Mouse (Mus musculus) heart, postnatal 0 days (tissue): ENCODE results near the gene Prkag1. TPM values are rescaled to one million over a fixed set of nuclear protein-coding genes. Genes with fewer than 3 reads are reported as not detected.

Experiments
- ATAC-seq: fragments of 200-750 bp; cut with Nextera tagmentation; 2 replicates; pipeline ENCODE4 v1.8.0; 2017; ENCODE audit warnings: low read depth, moderate number of reproducible peaks, moderate library complexity; ENCODE audit not compliant: insufficient read depth
- DNase-seq: peaks from one replicate; pipeline ENCODE4 v3.0.0-alpha.2; 2016; ENCODE audit warnings: low spot score
- H3K27ac ChIP-seq: fragments of 300-500 bp; sonication (generic); 2 replicates; pipeline ENCODE4 v1.5.1; 2014; ENCODE audit warnings: low read depth, mild to moderate bottlenecking
- H3K27me3 ChIP-seq: fragments of 300-500 bp; sonication (generic); 2 replicates; pipeline ENCODE4 v1.6.1; 2014; ENCODE audit warnings: low read length, mixed read lengths; ENCODE audit not compliant: control insufficient read depth, insufficient read depth
- H3K36me3 ChIP-seq: fragments of 300-500 bp; sonication (generic); replicated peaks from 2 replicates; pipeline ENCODE4 v1.6.1; 2014; ENCODE audit warnings: low read length, mixed read lengths; ENCODE audit not compliant: control insufficient read depth, insufficient read depth
- H3K4me1 ChIP-seq: fragments of 300-500 bp; sonication (generic); 2 replicates; pipeline ENCODE4 v1.6.1; 2014; ENCODE audit warnings: antibody characterized with exemption; ENCODE audit not compliant: control insufficient read depth, insufficient read depth
- H3K4me2 ChIP-seq: fragments of 300-500 bp; sonication (generic); 2 replicates; pipeline ENCODE4 v1.6.1; 2014; ENCODE audit warnings: low read depth, mild to moderate bottlenecking, low read length, moderate library complexity
- H3K4me3 ChIP-seq: fragments of 300-500 bp; sonication (generic); 2 replicates; pipeline ENCODE4 v1.5.1; 2014; ENCODE audit warnings: low read depth, low read length
- H3K9ac ChIP-seq: fragments of 300-500 bp; sonication (generic); replicated peaks from 2 replicates; pipeline ENCODE4 v1.6.1; 2014; ENCODE audit warnings: low read depth, low read length, mixed read lengths
- H3K9me3 ChIP-seq: fragments of 300-500 bp; sonication (generic); replicated peaks from 2 replicates; pipeline ENCODE4 v1.6.1; 2016; ENCODE audit warnings: low read length; ENCODE audit not compliant: control insufficient read depth
- CTCF ChIP-seq: IDR thresholded peaks from 2 replicates; pipeline ENCODE4 v1.5.1; 2016; ENCODE audit warnings: antibody characterized with exemption, control low read depth, low read depth
- EP300 ChIP-seq: IDR thresholded peaks from 2 replicates; pipeline ENCODE4 v1.6.1; 2016; ENCODE audit warnings: antibody characterized with exemption, low read depth
- WGBS: fragments of 180-500 bp; shearing (Covaris S2); extraction: QIAGEN DNeasy Blood & Tissue Kit; methylation state at CpG from one replicate; pipeline ENCODE4 v1.1.7; 2014; 5-methylcytosine and 5-hydroxymethylcytosine counted together
- polyA plus RNA-seq: library from polyadenylated mRNA; unstranded; fragments of >200 nt; fragmentation: Nextera tagmentation; extraction: Ambion mirVana; gene quantifications from 2 replicates; pipeline ENCODE4 v1.2.1, GENCODE M21; 2015
- total RNA-seq: library from RNA; depleted of rRNA; stranded (reverse); fragments of >200 nt; gene quantifications from 2 replicates; pipeline ENCODE4 v1.2.3, GENCODE M21; 2014; ENCODE audit warnings: low replicate concordance

Prkag1 gene
- total and polyA plus RNA-seq, 2 experiments from 2014 or later: 114 to 115 TPM

GRCm38 (mm10) chr15:98778806-98779205 lies 52.5 kb downstream of the Prkag1 start:
- Histone ChIP-seq H3K36me3 (no peaks in the 10 kb centered on the region), H3K9me3 (no peaks in the 10 kb centered on the region), H3K4me3 (no peak overlapping the region), H3K4me1 (peaks cover 8% of the 10 kb centered on the region), H3K9ac (no peak overlapping the region), H3K27ac (no peak overlapping the region), H3K4me2 (no peak overlapping the region), H3K27me3 (peaks cover 85% of the 10 kb centered on the region)
- WGBS: 8% methylated on average over 10 of the region's 11 CpGs
- ATAC-seq (no peak), DNase-seq (no peak)
- TF ChIP-seq EP300 (no peak), CTCF (no peak)

GRCm38 (mm10) chr15:98778191-98778770 lies 53.0 kb downstream of the Prkag1 start:
- no peaks in the 10 kb centered on the region for H3K9me3 ChIP-seq
- peaks cover 8% of the 10 kb centered on the region for H3K4me1 ChIP-seq
- no peak for TF ChIP-seq CTCF
- TF ChIP-seq EP300: no peak
- peak overlapping the region; percentile 52 for H3K4me2 ChIP-seq
- 1% methylated on average over 25 of the region's 25 CpGs for WGBS
- DNase-seq (no peak), ATAC-seq (no peak)
- H3K27me3 ChIP-seq: peaks cover 90% of the 10 kb centered on the region
- H3K36me3 ChIP-seq: no peaks in the 10 kb centered on the region
- no peak overlapping the region for H3K9ac ChIP-seq
- peak overlapping the region; percentile 37 for H3K4me3 ChIP-seq
- H3K27ac ChIP-seq: no peak overlapping the region

GRCm38 (mm10) chr15:98777762-98778161 lies 53.6 kb downstream of the Prkag1 start, which contains the start of gene Wnt10b:
Gene Wnt10b (minus strand): TSS chr15:98778150.
- Histone ChIP-seq H3K4me1 (peaks cover 8% of the 10 kb centered on the region), H3K9ac (no peak within 1 kb of the TSS), H3K4me3 (peak within 1 kb of the TSS; percentile 37), H3K36me3 (no peaks in the 10 kb centered on the region), H3K4me2 (peak within 1 kb of the TSS; percentile 52), H3K27ac (no peak within 1 kb of the TSS), H3K27me3 (peaks cover 93% of the 10 kb centered on the region), H3K9me3 (no peaks in the 10 kb centered on the region)
- DNase-seq (peak; percentile 19), ATAC-seq (no peak; the same call in 1 of the 2 replicates)
- 1% methylated on average over 30 of the region's 33 CpGs for WGBS
- TF ChIP-seq EP300 (no peak), CTCF (no peak)

GRCm38 (mm10) chr15:98777005-98777616 lies 54.2 kb downstream of the Prkag1 start:
- DNase-seq (no peak), ATAC-seq (no peak)
- Histone ChIP-seq H3K9ac (no peak overlapping the region), H3K4me1 (peaks cover 12% of the 10 kb centered on the region), H3K27me3 (peaks cover 88% of the 10 kb centered on the region), H3K9me3 (no peaks in the 10 kb centered on the region), H3K4me3 (peak overlapping the region; percentile 37), H3K36me3 (no peaks in the 10 kb centered on the region), H3K4me2 (peak overlapping the region; percentile 52; the same call in 1 of the 2 replicates), H3K27ac (no peak overlapping the region)
- no peak for TF ChIP-seq EP300
- TF ChIP-seq CTCF: no peak
- 7% methylated on average over 19 of the region's 19 CpGs for WGBS

- Histone ChIP-seq H3K4me3 (peak overlapping the region; percentile 28), H3K4me2 (peak overlapping the region; percentile 45), H3K4me1 (peaks cover 12% of the 10 kb centered on the region), H3K36me3 (no peaks in the 10 kb centered on the region), H3K9me3 (no peaks in the 10 kb centered on the region), H3K9ac (no peak overlapping the region), H3K27ac (no peak overlapping the region), H3K27me3 (peaks cover 87% of the 10 kb centered on the region)
- DNase-seq (no peak), ATAC-seq (peak; percentile 35; the same call in 1 of the 2 replicates)
- TF ChIP-seq CTCF (0 out of 2 replicates have a peak, but pooled peaks have one; percentile 7), EP300 (no peak)
- 2% methylated on average over 62 of the region's 62 CpGs for WGBS
Observed at GRCm38 (mm10) chr15:98776280-98777004, 54.9 kb downstream of the Prkag1 start.
